Mouse (Mus musculus): Measurements from ENCODE around the gene Defa30.
"Not testable (repeated sequence)": the region's sequence is repeated elsewhere in the genome, so short reads cannot be mapped to it uniquely, and the experiment has no call there.

Defa30 gene

GRCm38 (mm10) chr8:21134342-21134741 lies at the start of gene Defa30:
Gene Defa30, plus strand, starts transcription at chr8:21134642.
- in situ Hi-C loops (cut with MboI, MseI): not testable (repeated sequence)

DNA sequence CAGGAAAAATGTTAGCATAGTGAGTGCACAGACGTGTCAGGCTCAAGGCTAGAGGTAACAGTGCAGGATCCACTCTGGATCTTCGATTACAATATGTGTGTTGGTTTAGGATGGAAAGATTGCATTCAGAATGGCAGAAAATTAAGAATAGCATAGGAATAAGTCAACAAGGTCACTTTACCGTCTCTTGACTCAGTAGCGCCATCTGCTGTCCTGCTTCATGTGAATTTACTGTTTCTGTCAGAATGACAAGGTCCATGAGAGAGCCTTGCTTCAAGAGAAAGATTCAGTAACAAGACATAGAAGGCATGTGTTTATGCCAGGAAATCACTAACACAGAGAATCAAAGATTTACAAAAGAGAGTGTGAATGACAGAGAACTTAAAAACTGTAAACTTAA lies 41.3 kb upstream of the Defa30 start:
- in situ Hi-C loops (cut with MboI, MseI): no loop called here

DNA sequence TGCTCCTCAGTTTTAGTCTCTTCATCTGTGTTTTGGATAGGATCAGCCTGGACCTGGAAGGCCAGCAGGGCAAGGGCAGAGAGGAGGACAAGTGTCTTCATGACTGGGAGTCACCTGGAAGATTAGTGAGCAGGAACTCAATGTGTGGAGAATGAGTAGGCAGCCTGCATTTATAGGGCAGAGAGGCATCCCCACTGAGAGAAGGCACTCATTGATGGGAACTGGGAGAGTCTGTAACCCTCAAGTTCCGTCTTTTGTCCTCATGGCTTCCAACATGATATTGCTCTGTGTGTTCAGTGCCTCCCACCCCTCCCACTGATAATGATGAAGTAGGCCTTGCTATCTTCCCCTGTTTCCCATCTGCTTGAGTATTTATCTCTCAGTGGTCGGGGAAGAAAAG lies 38.5 kb upstream of the Defa30 start, which contains the start of gene Gm14851:
Gene Gm14851 (minus strand): TSS at position 101 of the 400 bp plus-strand sequence.
- in situ Hi-C loops (cut with MboI, MseI): not testable (repeated sequence)

DNA sequence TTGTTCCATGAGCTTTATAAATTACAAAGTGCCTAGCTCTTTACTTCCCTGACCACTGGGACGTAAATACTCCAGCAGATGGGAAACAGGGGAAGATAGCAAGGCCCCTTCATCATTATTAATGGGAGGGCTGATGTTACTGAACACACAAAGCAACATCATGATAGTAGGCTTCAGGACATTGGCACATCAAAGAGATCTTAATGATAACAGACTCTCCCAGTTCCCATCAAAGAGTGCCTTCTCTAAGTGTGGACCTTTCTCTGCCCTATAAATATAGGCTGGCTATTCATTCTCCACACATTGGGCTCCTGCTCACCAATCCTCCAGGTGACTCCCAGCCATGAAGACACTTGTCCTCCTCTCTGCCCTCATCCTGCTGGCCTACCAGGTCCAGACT lies 27.5 kb downstream of the Defa30 start, which contains the start of gene Defa22:
Gene Defa22 (plus strand): TSS at position 301 of the 400 bp plus-strand sequence.
- in situ Hi-C loops (cut with MboI, MseI): not testable (repeated sequence)
